Mouse (Mus musculus): ENCODE results near the gene Myo1h.

- no peak for TF ChIP-seq USF1 (IDR thresholded peaks at IDR 0.05; ENCODE audit: low read depth)
- TF ChIP-seq POLR2A (IDR thresholded peaks at IDR 0.05; ENCODE audit: insufficient read length, low read depth): no peak
- TF ChIP-seq E2F4 (IDR thresholded peaks at IDR 0.05; ENCODE audit: insufficient read depth): no peak
- TF ChIP-seq MAX (IDR thresholded peaks at IDR 0.05; ENCODE audit: low read depth): no peak
- no peak for TF ChIP-seq MYOD1 (IDR thresholded peaks at IDR 0.05; ENCODE audit: control insufficient read depth in 1 of 3, insufficient read length in 2 of 3, low read depth in 2 of 3)
- TF ChIP-seq TCF12 (IDR thresholded peaks at IDR 0.05; ENCODE audit: insufficient read depth, poor library complexity, severe bottlenecking): no peak
- TF ChIP-seq POLR2AphosphoS2 (IDR thresholded peaks at IDR 0.05; ENCODE audit: insufficient read length, low read depth): no peak
- TF ChIP-seq REST (IDR thresholded peaks at IDR 0.05; ENCODE audit: insufficient read depth, insufficient read length): no peak
- no peak for TF ChIP-seq MYOG (IDR thresholded peaks at IDR 0.05; ENCODE audit: control insufficient read depth in 1 of 3, insufficient read depth in 1 of 3, insufficient read length in 2 of 3, low read depth in 2 of 3)
- TF ChIP-seq CEBPB (IDR thresholded peaks at IDR 0.05; ENCODE audit: insufficient read depth, poor library complexity, severe bottlenecking): no peak
- TF ChIP-seq SRF (IDR thresholded peaks at IDR 0.05; ENCODE audit: control insufficient read depth, insufficient read length, low read depth): no peak
- TF ChIP-seq TCF3 (IDR thresholded peaks at IDR 0.05; ENCODE audit: insufficient read length, low read depth): no peak
Observed at GRCm38 (mm10) chr5:114309680-114310036, 20.7 kb downstream of the Myo1h start.

Data from myocyte (in vitro differentiated cells).